8 mouse cellular contexts compared by ENCODE assay signal in the genomic region with DNA sequence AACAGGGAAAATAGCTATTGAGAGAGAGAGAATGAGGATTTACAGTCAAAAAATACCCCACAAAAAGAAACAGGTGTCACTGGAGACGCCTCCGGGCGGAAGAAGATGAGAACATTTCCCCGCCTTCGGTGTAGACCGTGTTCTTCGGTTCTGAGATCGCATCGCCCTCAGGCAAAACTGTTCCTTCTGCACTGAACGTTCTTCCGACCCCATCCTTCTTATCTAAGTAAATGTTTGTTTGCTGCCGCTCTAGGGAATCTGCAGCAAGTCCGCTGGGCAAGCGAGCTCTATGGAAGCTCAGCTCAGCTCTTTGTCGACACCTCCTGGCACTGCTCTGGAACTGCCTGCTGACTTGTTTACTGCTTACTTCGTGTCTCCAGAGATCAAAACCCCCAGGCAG. TPM values are rescaled to one million over a fixed set of nuclear protein-coding genes. Genes with fewer than 3 reads are reported as not detected.
DNase-seq lines count a peak whose midpoint lies in the region; ATAC-seq lines count a peak whose summit lies in the region.

No protein-coding gene starts in this region.

- H3K4me1 ChIP-seq in hindbrain, embryonic 11.5 days (replicated peaks; ENCODE audit: control insufficient read depth, insufficient read depth, low read length) = no peaks in the 10 kb centered on the region
- 0 out of 2 replicates have a peak, but pooled peaks cover 3% of the 10 kb centered on the region for H3K4me1 ChIP-seq in lung, embryonic 16.5 days (replicated peaks; ENCODE audit: control insufficient read depth, insufficient read depth, low read length)

- ATAC-seq in hindbrain, embryonic 11.5 days (ENCODE audit: low FRiP score) = peak; percentile 76
- ATAC-seq in lung, embryonic 16.5 days (ENCODE audit: low read depth) = peak; percentile 74; the same call in 1 of the 2 replicates

- peak overlapping the region; percentile 67 for H3K4me2 ChIP-seq in hindbrain, embryonic 11.5 days (replicated peaks; ENCODE audit: low read depth, low read length)
- peak overlapping the region; percentile 88 for H3K4me2 ChIP-seq in lung, embryonic 16.5 days (ENCODE audit: low read depth, low read length)

- peak; percentile 81 for DNase-seq in Muller cell, postnatal 12 days (ENCODE audit: inconsistent ontology term)
- DNase-seq in cerebellum, adult 9-10 months = peak; percentile 92
- DNase-seq in frontal cortex, adult 2 months (ENCODE audit: extremely low spot score in 1 of 2, low spot score in 1 of 2) = peak; percentile 69 to 86
- peak; percentile 88 for DNase-seq in hindbrain, embryonic 11.5 days (ENCODE audit: low spot score)
- peak; percentile 79 for DNase-seq in layer of hippocampus, adult 9-11 months
- DNase-seq in ovary, postnatal 10 days (ENCODE audit: low spot score) = peak; percentile 21
- peak; percentile 83 for DNase-seq in thymus, postnatal 0 days (ENCODE audit: low spot score)

- no peaks in the 10 kb centered on the region for H3K36me3 ChIP-seq in hindbrain, embryonic 11.5 days (ENCODE audit: control insufficient read depth, insufficient read depth, low read length)
- no peaks in the 10 kb centered on the region for H3K36me3 ChIP-seq in lung, embryonic 16.5 days (ENCODE audit: control insufficient read depth, insufficient read depth, low read length)

- no peaks in the 10 kb centered on the region for H3K27me3 ChIP-seq in hindbrain, embryonic 11.5 days (ENCODE audit: control insufficient read depth, insufficient read depth, low read length)
- H3K27me3 ChIP-seq in lung, embryonic 16.5 days (ENCODE audit: control insufficient read depth, insufficient read depth, low read depth, low read length) = no peaks in the 10 kb centered on the region

- H3K27ac ChIP-seq in hindbrain, embryonic 11.5 days (ENCODE audit: low read depth, low read length) = no peak overlapping the region
- no peak overlapping the region for H3K27ac ChIP-seq in lung, embryonic 16.5 days (ENCODE audit: low read length)

- H3K9me3 ChIP-seq in hindbrain, embryonic 11.5 days (ENCODE audit: control insufficient read depth, low read length) = no peaks in the 10 kb centered on the region
- no peaks in the 10 kb centered on the region for H3K9me3 ChIP-seq in lung, embryonic 16.5 days (ENCODE audit: control insufficient read depth, low read length)

- peak overlapping the region; percentile 40 for H3K4me3 ChIP-seq in hindbrain, embryonic 11.5 days (ENCODE audit: low read depth, low read length)
- peak overlapping the region; percentile 52 for H3K4me3 ChIP-seq in lung, embryonic 16.5 days (ENCODE audit: low read length)

- H3K9ac ChIP-seq in hindbrain, embryonic 11.5 days (ENCODE audit: low read depth, low read length) = peak overlapping the region; percentile 54
- H3K9ac ChIP-seq in lung, embryonic 16.5 days (ENCODE audit: low read length) = peak overlapping the region; percentile 35; the same call in 1 of the 2 replicates

- 2% methylated on average over 16 of the region's 16 CpGs for WGBS in hindbrain, embryonic 11.5 days
- under 1% methylated on average over 16 of the region's 16 CpGs for WGBS in lung, embryonic 16.5 days

RNA-seq across cellular contexts. Expression of gene Abcc12, which starts 5.0 kb away (rescaled TPM):
- polyA plus RNA-seq in frontal cortex, adult 2 months (2012; rRNA removed) = 0.36 and 1.1 TPM in 2 replicates
- not detected in 2 replicates for polyA plus RNA-seq in hindbrain, embryonic 11.5 days (2014; fragmentation: Nextera tagmentation; extraction: Ambion mirVana)
- polyA plus RNA-seq in lung, embryonic 16.5 days (2015; fragmentation: Nextera tagmentation; extraction: Ambion mirVana) = 0.50 and 0.55 TPM in 2 replicates
- polyA plus RNA-seq in thymus, postnatal 0 days (2015; fragmentation: Nextera tagmentation; extraction: Ambion mirVana) = 0.09 and 0.10 TPM in 2 replicates

RNA-seq across cellular contexts. Expression of gene Lonp2, which starts 38.3 kb away (rescaled TPM):
- 49.1 and 51.8 TPM in 2 replicates for polyA plus RNA-seq in frontal cortex, adult 2 months (2012; rRNA removed)
- 67.4 and 86.7 TPM in 2 replicates for polyA plus RNA-seq in hindbrain, embryonic 11.5 days (2014; fragmentation: Nextera tagmentation; extraction: Ambion mirVana)
- 56.1 and 58.0 TPM in 2 replicates for polyA plus RNA-seq in lung, embryonic 16.5 days (2015; fragmentation: Nextera tagmentation; extraction: Ambion mirVana)
- 66.7 and 75.0 TPM in 2 replicates for polyA plus RNA-seq in thymus, postnatal 0 days (2015; fragmentation: Nextera tagmentation; extraction: Ambion mirVana)

Comparison
In these comparisons a context has a peak if more than half of its experiments do, and no peak if none do; other contexts are left out.
1. DNase-seq: peak in every context shown above with its lines; median percentile 92 in cerebellum, adult 9-10 months; 88 in hindbrain, embryonic 11.5 days; 83 in thymus, postnatal 0 days; 81 in Muller cell, postnatal 12 days; 79 in layer of hippocampus, adult 9-11 months; 78 in frontal cortex, adult 2 months; 21 in ovary, postnatal 10 days.